Mouse (Mus musculus) heart, adult 18-20 months (tissue): ENCODE data around the gene Alg14. TPM values are rescaled to one million over a fixed set of nuclear protein-coding genes. Genes with fewer than 3 reads are reported as not detected.

Source experiments
- DNase-seq, 2 experiments: peaks; one replicate each; pipeline ENCODE4 v3.0.0; 2021 to 2022; ENCODE audit warnings: mixed read lengths in 1 of 2
- total RNA-seq, 2 experiments: library from RNA; stranded (reverse); gene quantifications; 2 replicates each; pipeline ENCODE4 v1.2.3; 2021

Gene Alg14
- total RNA-seq, 2 experiments from 2014 or later = 12.4 to 13.5 TPM

DNA sequence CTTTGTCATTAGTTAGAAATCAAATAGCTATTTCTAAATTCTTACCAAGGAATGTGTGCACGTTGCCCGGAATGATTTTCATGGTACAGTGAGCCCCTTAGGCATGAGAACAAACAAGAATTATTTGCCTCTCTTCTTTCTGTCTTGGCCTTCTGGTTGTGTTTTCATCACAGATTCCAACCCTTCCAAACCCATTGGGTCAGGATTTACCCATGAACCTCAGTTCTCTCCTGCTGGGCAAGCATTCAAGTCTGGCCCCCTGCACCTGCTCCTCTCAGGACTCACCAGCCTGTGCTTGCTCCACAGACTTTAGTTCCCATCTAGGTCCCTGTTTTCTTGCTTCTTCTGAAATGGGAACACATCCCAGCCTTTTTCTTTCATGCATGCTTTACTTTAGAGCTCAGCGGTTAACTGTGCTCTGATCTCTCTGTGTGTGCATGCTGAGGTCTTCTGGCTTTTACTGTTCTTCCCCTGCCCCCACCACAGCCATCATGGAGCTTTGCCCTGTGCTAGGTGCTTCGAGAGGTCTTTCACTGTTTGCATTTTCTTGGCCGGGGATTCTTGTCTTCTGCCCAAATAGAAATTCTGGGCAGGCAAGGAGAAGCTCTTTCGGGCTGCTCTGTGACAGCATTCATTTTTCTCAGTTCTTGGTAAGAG is 44.8 kb downstream of the Alg14 start:
- no peak for DNase-seq

- peak in 1 of 2 experiments; percentile 22 for DNase-seq
Measured at GRCm38 (mm10) chr3:121338687-121339086, 47.1 kb downstream of the Alg14 start.

- peak in 1 of 2 experiments; percentile 25 for DNase-seq
Measured at GRCm38 (mm10) chr3:121340321-121340761, 48.8 kb downstream of the Alg14 start.

- DNase-seq = no peak
Measured at GRCm38 (mm10) chr3:121343224-121343623, 51.7 kb downstream of the Alg14 start.

DNA sequence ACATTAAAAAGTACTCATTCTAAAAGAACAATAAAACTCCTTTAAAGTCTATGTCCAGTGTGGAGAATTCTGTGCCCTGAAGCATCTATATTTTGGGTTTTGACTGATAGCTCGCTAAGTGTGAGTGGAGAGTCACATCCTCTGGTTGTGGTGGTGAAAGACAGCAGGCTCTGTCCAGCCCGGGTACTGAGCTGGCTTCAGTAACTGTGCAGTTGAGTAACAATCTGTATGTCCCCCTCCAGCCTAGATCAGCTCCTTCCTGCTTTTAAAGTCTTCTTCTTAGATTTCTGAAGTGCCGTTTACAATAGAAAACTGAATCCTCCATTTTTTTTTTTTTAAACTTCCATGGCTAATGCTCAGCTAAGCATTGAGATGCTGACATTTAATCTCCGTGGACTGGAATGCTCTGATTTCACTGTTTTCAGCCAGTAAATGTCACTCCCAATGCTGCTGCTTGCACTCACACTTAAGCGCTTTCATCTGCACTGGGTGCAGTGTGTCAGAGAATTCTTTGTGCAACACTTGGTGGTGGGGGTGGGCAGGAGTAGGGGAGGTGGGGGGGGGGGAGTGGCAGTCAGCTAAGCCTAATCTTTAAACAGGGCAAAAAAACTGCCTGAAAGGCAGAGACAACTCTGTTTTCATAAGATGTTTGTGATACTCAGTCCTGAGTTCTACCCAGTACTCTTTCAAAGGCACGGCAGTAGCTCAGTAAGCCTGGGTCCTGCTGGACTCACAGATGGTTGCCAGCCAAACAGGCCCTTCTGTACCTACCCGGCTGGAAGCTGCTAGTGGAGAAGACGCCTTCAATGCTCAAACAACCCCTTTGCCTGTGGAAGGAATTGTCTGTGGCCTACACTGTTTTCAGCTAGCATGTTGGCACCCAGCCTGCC is 52.7 kb downstream of the Alg14 start:
- no peak for DNase-seq

GRCm38 (mm10) chr3:121344951-121345642 is 53.5 kb downstream of the Alg14 start:
- no peak for DNase-seq

DNA sequence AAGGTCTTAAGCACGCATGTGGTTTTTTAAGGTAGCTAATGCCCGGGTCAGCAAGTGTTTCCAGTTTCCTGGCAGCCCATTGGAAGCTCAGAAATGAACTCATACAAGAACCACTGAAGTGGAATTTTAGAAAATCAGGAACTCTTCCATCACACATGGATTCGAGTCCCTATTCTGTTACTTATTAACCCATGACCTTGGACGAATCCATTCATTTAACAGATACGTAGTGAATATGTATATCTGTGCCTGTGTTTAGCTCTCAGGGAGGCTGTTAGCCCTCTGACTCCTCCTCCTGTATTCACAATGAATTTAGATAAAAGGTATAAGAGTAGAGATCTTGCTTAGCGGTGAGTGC is 54.0 kb downstream of the Alg14 start:
- no peak for DNase-seq

DNA sequence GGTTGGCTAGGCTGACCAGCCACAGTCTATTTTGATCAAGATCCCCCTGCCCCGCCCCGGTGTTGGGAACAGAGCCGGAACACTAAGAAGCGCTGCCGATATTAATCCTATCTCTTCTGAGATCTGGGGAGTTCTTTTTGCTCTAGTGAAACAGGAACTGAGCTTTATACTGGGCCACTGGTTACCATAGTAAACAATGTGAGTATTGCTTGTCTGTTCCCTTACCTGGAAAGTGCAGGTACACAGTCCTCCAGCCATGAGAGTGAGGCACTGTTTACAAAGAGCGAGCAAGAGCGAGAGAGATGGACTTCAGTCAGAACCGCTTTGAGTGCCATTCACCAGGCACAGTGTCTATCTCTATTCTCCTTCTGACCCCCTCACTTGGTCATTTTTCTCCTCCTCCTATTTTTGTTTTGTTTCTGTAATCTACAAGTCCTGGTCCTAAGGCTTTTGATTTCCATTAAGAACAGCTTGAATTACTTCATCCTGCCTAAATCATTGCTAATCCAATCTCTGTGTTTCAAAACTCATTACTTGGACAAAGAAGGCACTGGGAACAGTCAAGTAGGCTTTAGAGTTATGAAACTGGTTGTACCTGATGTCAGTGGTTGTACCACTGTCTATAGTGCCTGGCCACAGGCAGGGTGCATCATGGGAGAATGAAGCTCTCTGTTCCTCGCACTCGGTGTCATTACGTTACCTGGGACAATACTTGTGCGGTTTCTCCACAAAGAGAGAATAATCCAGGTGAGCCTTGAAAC is 55.1 kb downstream of the Alg14 start:
- no peak for DNase-seq

- no peak for DNase-seq
Measured at GRCm38 (mm10) chr3:121348792-121349191, 57.2 kb downstream of the Alg14 start.

- peak; percentile 34 to 35 for DNase-seq
Measured at GRCm38 (mm10) chr3:121349334-121350169, 58.0 kb downstream of the Alg14 start.

GRCm38 (mm10) chr3:121351257-121351656 is 59.7 kb downstream of the Alg14 start:
- DNase-seq = no peak

- no peak for DNase-seq
Measured at GRCm38 (mm10) chr3:121354281-121354680, 62.7 kb downstream of the Alg14 start.

DNA sequence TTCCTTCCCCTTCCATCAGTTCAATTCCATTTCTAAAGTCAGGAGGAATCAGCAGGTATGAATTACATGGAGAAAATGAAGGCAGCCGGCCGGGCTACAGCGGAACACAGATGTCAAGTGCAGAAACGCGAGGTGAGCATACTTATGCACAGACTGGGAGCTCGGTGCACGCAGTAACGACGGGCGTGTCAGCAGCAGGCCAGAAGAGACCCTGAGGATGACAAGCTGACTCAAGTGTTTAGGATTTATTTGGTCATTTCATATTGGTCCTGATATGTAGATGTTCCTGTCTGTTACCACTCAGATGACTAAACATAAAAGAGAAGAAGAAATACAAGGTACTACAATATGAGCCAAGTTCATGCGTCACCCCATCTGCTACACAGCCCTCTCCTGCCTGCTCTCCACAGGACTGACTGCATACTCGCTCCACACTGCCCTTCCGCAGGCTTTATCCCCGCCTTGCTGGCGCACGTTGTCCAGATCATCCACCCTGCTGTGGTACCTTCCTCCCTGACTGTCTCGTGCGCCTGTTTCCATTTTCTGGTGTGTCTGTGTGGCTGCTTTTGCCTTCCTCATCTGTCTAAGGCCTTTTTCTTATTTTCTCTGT is 63.4 kb downstream of the Alg14 start:
- DNase-seq = no peak

DNA sequence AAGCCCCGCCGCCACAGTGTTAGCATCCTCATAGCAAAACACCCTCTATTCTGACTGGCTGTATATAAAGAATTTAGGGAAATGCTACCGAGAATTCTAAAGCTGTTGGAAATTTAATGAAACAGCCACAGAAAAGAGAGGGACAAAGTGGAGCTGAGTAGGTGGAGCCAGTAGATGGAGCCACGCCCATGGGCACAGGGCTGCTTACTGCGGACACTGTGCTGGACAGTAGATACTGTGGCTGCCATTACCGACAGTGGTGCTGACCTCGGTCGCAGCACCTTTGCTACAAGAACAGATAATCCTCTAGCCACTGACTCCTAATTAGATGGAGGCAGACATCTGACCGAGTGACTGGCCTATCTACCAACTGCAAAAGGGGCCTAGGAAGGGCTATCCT is 64.0 kb downstream of the Alg14 start:
- DNase-seq = no peak

DNA sequence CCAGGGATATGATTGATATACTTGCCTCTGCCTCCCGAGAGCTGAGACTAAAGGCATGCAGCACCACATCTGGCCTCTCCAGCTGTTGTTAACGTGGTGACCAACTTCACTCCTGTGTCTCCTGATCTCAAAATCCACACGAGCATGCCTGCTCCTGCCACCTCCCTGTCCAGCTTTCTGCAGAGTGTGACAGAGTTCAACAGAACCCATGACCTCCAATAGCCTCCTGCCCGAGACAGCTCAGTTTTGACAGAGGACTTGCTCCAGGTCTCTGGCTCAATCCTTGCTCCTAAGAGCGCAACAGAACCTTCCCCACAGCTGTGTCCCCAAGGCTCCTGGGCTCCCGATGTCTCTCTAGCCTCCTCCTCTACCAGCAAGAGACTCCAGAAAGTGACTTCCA is 64.5 kb downstream of the Alg14 start:
- no peak for DNase-seq

DNA sequence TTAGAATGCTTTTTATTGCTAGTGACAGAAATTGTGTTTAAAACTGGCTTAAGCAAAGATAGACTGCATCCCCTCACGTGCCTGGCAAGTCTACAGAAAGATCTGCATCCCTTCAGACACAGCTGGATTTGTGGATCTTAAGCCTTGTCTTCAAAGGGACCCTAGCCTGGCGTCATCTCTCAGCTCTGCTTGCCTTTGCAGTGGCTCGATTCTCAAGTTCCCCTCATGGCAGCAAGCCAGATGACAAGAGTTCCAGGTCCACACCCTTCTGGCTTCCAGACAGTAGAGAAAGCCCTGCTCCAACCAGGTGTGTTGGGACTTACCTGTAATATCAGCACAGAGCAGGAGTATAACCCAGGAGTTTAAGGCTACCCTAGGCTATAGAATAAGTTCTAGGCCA is 65.5 kb downstream of the Alg14 start:
- DNase-seq = no peak

GRCm38 (mm10) chr3:121358285-121358684 is 66.7 kb downstream of the Alg14 start:
- no peak for DNase-seq

DNA sequence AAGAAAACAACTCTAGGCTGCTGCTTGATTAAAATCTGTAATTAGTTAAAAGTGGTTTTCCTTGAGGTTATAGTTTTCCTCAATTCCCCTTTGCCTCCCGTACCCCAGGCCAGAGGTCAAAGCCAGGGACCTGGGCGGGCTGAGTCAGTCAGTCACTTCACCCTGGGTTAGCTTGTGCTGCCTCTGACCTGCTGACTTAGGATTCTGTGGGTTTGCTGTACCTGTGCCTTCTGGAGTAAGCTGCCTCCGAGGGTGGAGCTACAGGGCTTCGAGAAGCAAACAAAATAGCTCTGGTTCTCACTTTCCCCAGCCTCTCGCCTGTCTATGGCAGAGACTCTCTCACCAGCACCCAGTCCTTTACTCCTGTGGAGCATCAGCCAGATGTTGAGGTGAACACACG is 67.3 kb downstream of the Alg14 start:
- no peak for DNase-seq

GRCm38 (mm10) chr3:121359272-121359671 is 67.7 kb downstream of the Alg14 start:
- no peak for DNase-seq

GRCm38 (mm10) chr3:121362002-121362401 is 70.4 kb downstream of the Alg14 start:
- DNase-seq = no peak

GRCm38 (mm10) chr3:121364388-121364787 is 72.8 kb downstream of the Alg14 start:
- DNase-seq = no peak
